Mouse (Mus musculus): Measurements from ENCODE around the gene Olfr800.

DNA sequence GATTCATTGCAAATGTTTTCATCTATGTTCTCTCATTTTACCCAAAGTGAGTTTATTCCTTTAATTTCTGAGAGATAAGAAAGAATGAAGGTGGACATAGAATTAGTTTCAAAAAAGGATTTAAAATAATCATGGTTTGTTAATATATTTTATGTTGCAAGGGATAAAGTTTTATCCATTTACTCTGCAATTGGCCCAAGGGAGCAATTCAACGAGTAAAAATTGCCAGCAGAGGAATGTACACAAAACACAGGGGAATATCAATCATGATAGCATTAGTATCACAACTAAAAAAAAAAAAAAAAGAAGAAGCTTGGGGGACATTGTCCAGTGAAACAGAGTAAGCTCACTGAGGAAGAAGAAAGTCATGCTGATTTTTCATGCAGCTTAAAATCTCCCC is 30.6 kb downstream of the Olfr800 start, which contains the start of gene Olfr802:
- TF ChIP-seq CTCF (IDR thresholded peaks at IDR 0.05; ENCODE audit: insufficient read depth, low read length): no peak
- TF ChIP-seq POLR2A (IDR thresholded peaks at IDR 0.05; ENCODE audit: borderline replicate concordance, extremely low read depth, low read depth, low read length): no peak
